Mouse (Mus musculus) brain, embryonic 14.5 days (tissue): ENCODE data around the gene Tifa.

Experiments
- CTCF ChIP-seq: fragments of 200-500 bp; IDR thresholded peaks from 2 replicates; pipeline ENCODE4 v1.5.1; 2012; ENCODE audit warnings: inconsistent platforms, mild to moderate bottlenecking, moderate library complexity, borderline replicate concordance; ENCODE audit not compliant: insufficient read depth, insufficient read length; ENCODE audit errors: extremely low read depth
- POLR2A ChIP-seq: fragments of 200-500 bp; IDR thresholded peaks from 2 replicates; pipeline ENCODE4 v1.6.1; 2012; ENCODE audit warnings: mild to moderate bottlenecking, inconsistent platforms, borderline replicate concordance; ENCODE audit not compliant: poor library complexity, insufficient read depth, insufficient read length, severe bottlenecking; ENCODE audit errors: extremely low read depth

DNA sequence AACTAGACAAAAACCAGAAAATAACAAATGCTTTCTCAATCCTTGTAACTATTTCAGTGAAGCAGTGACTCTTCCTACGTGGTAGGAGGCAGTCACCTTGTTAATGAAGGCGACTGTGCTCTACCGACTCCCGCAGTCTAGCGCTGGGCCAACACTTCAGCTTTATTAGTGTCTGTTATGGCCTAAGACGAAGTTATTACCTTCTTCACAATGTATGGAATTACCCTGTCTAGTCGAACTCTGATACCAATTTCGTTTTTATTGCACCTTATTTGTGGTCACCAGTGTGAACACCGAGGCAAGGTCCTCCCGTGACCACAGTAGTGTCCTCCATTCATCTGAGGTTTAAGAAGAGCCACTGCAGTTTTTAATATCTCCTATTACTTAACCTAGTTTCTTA is 40.6 kb downstream of the Tifa start:
- TF ChIP-seq POLR2A, result no peak
- no peak for TF ChIP-seq CTCF
